Mouse (Mus musculus): Measurements from ENCODE around the gene Irgm1.
A peak's percentile ranks its signal among the peaks of the same experiment; 100 is the strongest.
"Not testable (repeated sequence)": the region's sequence is repeated elsewhere in the genome, so short reads cannot be mapped to it uniquely, and the experiment has no call there.

Irgm1 gene

DNA sequence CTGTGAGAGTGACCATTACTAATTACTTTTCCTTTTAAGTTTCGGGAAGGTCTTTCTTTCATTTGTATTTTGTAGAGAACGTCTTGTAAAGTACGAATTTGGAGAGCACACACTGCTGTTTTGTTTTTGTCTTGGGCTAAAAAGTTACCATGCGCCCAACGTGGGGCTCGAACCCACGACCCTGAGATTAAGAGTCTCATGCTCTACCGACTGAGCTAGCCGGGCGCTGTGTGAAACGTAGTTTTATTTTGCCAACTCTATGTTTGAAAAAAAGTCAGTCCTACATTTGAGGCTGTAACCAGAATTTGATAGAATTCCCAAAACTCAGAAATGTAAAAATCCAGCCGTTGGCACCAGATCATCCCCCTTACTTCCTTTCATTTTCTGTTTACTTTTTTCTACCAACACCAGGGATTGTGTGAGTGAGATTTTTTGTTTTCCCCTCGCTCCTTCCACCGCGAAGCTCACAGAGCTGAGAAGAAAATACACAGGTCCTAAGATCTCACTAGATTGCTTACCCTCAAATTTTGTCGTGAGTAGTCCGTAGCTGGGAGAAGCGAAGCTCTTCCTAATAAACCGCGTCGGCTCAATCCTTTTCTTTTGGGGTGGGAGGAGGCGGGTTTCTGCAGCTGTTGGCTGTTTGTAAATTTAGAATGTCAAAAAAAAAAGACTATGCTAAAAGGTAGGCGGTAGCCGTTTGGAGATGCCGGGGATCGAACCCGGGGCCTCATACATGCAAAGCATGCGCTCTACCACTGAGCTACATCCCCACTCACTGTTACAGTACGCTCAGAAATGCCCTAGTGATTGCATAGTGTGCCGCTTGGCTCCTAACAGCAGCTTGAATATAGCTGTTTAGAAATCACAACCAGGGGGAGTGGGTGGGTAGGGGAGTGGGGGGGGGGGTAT, 37.5 kb downstream of the Irgm1 start:
- peak; percentile 93 for DNase-seq (ENCODE audit: low read depth, low spot score)

DNA sequence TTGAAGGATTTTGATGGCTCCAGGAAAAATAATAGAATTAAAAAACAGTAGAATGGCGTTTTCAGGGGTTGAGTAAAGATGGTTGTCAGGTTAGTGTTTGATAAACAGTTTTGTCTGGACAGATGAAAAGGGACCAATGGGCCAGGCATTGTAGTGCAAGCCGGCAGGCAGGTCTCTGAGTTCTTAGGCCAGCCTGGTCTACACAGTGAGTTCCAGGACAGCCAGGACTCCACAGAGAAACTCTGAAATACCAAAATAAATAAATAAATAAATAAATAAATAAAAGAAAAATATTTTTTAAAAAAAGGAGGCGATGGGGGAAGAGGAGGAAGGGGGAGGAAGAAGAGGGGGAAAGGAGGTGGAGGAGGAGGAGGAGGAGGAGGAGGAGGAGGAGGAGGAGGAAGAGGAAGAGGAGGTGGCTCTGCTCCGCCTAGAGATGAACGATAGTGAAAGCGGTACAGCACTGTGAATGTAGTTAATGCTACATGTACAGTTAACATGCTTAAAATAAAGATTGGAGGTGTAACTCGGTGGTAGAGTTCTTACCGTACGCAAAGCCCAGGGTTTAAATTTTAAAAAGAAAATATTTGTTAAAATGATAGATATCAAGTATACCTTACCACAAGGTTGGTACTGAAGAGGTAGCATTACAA, 38.3 kb downstream of the Irgm1 start:
- no peak for DNase-seq (ENCODE audit: low read depth, low spot score)

DNA sequence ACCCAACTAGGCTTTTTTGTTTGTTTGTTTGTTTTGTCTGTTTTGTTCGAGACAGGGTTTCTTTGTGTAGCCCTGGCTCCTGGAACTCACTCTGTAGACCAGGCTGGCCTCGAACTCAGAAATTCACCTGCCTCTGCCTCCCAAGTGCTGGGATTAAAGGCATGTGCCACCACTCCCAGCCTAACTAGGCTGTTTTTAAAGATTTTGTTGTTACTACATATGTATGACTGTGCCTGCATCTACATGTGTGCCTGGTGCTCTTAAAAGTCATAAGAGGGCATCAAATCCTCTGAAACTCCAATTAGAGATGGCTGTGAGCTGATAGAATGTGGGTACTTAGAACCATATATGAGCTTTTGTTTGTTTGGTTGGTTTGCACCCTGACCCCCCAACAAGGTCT, 40.2 kb downstream of the Irgm1 start:
- no peak for DNase-seq (ENCODE audit: low read depth, low spot score)

DNA sequence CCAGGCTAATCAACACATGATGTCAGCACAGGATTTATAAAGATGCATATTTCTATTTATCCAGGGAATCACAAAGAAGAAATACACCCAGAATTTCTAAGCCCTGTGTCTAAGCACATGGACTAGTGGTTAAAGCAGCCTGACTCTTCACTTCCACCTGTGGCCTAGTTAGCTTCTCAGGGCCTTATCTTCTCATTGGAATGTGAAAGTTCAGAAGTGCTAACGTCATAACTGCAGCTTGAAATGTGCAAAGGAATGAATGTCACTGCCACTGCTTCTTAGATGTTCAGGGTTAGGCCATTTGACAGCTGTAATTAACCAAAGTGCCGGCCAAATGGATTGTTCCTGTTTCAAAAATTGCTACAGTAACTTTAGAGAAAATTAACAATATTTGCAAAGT, 41.2 kb downstream of the Irgm1 start:
- DNase-seq (ENCODE audit: low read depth, low spot score) = no peak

DNA sequence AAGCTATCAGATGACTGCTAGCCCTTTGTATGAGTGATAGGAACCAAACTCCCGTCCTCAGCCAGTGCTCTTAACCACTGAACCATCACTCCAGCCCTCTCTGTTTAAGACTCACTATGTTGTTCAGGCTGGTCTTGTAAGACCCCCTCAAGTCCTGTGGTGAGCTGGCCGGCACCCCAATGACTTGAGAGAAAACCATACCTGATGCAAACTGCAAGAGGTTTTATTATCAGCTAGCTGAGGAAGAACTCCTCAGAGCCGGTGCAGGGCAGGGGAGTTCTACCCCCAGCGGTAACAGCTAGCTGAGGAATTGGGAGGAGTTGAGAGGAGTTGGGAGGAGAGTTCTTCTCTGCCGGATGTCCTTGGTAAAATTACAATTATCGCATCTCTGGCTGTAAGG, 43.6 kb downstream of the Irgm1 start:
- DNase-seq (ENCODE audit: low read depth, low spot score) = no peak

DNA sequence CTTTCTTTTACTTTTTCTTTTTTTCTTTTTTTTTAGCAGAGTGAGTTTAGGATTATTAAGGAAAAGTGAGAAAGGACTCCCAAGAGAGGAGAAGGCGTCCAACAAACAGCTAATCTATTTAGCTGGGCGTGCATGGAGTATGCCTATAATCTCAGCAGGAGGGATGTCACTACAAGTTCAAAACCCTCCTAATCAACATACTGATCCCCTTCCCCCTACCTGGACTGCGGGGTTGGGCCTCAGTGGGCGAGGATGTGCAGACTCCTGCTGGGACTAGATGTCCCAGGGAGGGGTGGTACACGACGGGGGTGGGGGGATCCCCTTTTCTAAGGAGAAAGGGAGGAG, 44.8 kb downstream of the Irgm1 start:
- no peak for DNase-seq (ENCODE audit: low read depth, low spot score)

DNA sequence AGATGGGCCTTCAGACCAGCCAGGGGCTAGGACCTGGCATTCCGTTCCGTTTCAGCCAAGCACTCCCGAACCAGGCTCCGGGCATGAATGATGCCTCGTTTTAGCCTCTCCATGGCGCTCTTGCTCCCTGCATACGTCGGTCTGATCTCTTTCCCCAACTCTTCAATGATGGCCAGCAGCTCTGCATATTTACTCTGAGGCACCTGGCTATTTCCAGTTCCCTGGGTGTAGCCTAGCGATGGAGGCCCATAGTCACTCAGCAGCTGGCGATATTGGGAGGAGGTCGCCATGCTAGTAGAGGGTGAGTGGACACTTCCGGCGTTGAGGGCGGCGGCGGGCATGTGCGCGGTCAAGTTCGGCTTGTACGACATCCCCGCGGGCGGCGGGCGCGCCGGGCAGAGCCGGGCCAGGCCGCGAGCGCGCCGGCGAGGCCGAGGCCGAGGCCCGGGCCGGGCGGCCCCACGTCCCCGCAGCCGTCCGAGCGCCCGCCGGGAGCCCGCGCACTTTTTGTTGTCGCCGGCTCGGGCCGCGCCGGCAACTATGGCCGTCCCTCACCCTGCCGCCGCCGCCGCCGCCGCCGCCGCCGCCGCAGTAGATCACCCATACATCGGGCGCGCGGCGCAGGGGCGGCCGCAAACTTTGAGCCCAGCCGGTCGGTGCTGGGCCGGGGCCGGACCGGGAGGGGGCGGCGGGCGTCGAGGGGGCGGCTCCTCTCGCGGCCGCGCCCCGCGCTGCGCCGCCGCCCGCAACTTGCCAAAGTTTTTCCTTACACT, 45.3 kb downstream of the Irgm1 start, which contains the start of the genes Trim7 and Gm12184:
Trim7 (plus strand) TSS at position 162 of the 773 bp plus-strand sequence.
Gm12184 (minus strand) TSS at position 677 of the 773 bp plus-strand sequence.
- DNase-seq (ENCODE audit: low read depth, low spot score) = not testable (repeated sequence)

DNA sequence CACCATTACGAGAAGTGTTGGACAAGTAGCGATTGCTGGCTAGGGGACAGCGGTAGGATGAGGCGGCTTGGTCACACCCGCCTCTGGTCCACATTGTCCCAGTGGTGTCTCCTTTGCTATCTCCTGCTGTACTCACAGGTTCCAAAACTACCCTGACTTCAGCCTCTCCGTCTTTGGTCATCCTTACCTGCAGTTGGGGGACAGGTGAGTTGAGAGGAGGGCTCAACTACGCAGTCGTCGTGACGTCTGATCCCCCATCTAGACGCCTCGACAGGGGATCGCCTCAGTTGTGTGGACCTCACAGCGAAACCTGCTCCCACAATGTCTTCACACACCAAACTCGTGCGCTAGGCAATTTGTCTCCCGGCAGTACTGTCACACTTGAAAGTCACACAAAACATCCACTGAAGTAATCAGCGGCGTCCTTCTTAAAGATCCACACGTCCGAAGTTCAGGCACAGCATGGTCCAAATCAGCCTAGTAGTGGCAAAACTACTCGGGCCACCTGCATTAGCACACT, 47.1 kb downstream of the Irgm1 start:
- no peak for DNase-seq (ENCODE audit: low read depth, low spot score)

DNA sequence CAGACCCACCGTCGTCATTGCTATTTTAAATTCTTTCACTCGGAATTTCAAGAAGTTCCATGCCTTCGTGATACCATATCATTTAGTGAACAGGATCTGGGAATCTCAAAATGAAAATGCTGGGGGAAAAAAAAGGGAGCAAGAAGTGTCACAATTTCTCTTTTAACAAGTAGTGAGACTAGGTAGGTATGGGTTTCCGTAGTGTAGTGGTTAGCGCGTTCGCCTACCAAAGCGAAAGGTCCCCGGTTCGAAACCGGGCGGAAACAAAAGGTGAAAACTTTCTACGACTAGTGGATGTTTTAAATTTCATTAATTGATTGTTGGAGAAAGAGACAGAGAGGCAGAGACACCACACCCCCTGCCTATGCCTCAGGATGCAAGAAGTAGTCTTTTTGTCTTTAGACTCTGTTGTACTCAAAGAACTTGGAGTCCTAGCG, 47.9 kb downstream of the Irgm1 start:
- peak; percentile 92 for DNase-seq (ENCODE audit: low read depth, low spot score)

DNA sequence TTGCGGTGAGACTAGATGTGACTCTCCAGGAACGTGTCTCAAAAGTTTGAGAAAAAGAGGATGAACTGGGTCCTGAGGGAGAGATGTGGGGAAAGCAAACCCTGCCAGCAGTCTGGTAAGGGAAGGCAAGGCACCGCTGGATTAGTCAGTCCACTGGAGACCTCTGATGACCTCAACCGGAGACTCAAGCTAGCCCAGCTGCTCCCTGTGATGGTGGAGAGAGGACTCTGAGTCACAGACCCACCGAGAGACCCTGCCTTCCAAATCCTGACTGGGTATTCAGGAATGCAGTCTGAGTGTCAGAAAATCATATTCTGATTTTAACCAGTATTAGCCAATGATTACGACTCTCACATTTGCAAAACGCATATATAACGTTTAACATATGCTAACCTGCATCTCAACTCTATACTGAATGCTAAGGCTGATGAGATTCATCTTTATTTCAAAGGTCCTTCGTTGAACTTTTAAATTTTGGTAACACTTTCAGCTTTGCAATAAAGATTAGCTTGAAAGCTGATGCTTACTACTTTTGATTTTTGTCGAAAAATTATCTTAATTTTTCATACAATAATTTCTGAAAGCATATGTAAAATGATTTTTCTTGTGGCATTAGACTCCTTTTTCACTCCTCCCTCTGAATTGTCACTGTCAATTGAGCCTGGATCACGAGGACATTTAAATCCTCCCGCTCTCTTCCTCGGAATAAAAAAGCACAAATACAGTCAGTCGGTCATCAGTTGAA, 48.5 kb downstream of the Irgm1 start:
- peak; percentile 85 for DNase-seq (ENCODE audit: low read depth, low spot score)

DNA sequence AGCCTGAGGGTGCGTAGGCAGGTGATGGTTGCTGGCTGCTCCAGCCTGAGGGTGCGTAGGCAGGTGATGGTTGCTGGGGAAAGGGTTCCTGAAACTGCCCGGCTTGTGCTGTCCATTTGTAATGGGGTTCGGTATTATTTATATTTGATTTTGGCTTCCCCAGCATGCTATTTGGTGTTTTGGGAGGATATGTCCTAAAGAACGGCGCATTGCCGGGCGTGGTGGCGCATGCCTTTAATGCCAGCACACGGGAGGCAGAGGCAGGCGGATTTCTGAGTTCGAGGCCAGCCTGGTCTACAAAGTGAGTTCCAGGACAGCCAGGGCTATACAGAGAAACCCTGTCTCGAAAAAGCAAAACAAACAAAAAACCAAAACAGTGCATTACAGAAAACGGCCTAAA, 50.2 kb downstream of the Irgm1 start:
- DNase-seq (ENCODE audit: low read depth, low spot score) = not testable (repeated sequence)

DNA sequence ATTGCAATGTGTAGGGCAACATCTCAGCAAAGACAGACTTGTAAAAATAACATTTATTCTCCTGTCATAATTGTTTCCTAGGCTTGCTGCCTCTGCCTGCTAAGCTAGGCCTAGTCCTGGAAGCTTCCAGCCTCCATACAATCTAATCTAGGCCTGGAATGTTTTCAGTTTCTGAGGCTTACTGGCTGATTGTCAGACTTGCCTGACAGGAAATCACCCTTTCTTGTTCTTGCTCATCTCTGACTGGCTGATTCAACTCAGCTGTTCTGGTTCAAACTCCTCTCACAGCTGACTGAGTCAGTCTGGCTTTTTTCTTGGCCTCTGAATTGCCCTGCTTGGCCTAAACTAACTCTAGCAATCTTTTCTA, 51.2 kb downstream of the Irgm1 start:
- DNase-seq (ENCODE audit: low read depth, low spot score) = peak; percentile 84

DNA sequence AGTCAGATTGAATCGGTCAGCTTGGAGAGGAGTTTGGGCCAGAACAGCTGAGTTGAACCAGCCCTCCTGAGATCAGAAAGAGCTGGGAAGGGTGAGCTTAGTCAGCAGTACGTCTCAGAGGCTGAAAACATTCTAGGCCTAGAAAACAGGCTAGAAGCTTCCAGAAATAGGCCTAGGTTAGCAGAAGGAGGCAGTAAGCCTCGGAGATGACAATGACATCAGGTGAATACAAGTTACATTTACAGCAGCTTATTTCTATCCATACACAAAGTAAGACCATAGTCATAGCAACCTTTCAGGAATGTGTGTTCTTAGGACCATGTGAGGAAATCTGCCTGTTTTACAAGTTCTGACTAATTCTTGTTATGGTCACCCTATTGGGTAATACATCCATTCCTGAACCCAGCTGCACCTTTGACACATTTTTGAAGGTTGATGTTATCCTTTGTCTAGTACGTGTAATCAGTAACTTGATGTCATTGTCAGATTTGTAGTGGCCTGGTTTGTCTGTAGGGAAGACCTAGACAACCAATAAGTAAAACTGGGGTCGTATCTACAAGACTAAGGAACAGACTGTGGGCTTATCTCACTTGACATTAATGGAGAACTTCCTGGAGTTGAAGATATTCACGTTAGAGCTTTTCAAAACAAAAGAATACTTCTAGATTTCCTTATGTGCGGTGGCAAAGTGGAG, 51.7 kb downstream of the Irgm1 start:
- peak; percentile 74 for DNase-seq (ENCODE audit: low read depth, low spot score)

DNA sequence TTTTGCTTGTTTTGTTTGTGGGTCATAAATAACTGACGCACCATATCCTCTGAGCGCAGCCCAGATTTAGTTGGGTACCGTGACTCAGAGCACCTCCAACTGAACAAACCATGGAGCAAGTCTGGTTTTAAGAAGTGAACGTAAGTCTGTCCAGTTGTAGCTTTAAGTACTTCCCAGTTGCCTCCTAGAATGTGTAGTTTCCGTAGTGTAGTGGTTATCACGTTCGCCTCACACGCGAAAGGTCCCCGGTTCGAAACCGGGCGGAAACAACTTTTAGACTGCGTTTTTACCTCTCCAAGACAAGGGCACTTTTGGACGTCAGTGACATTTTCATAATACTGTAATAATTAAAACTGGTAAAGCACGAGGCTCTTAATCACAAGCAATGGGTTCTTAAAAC, 53.1 kb downstream of the Irgm1 start:
- DNase-seq (ENCODE audit: low read depth, low spot score) = peak; percentile 98

DNA sequence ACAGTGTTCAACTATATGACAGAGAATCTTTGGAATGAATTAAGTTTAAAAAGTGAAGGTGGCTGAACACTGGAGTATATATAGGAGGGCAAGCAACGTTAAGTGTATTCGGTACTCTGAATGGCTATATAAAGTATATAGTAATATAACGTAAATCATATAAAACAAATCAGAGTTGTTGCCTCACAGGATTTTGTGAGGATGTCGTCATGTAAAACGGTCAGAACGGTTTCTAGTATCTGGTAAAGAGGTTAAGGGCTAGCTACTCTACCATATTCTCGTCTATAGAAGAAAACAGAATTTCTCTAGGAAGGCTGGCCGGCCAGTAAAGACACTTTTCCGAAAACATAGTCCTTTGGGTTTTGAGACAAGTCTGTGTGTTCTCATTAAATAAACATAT, 53.7 kb downstream of the Irgm1 start:
- peak; percentile 52 for DNase-seq (ENCODE audit: low read depth, low spot score)

DNA sequence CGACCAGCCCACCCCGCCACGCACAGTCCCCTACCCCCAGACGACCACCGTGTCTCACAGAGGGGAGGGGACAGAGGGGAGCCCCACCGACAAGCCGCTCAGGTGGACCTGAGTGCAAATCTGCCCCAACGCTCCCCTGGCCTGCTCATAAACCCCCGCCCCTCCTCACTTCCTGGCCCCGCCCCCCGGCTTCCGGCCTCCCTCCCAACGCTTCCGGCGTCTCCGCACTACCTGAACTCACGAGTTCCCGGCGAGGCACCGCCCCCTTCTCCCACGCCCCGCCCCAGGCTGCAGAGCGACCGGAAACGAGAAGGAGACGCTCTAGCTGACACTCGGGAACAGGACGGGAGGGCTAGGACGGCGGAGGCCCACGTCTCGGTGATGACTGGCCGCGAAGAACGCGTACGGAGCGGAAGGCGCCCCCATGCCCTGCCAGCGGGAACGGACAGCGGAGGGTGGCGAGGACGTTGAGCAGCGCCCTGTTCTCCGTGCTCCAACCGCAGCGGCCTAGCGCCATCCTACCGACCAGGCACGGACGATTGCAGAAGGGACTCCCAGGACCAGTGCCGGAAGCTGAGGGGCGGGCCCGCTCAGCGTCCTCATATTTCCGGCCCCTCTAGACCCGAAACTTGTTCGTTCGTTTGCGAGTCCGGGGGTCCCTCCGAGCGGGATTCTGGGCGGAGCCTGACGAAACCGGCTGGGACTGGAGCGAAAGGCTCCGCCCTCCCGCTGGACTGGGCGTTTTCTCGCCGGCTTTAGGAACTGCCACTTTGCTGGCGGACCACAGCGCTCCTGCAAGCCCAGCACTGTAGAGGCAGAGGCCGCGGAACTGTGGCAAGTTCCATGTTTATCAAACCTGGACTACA, 54.5 kb downstream of the Irgm1 start, which contains the start of gene Trim41:
Trim41 (minus strand) TSS at position 554 of the 866 bp plus-strand sequence.
- peak; percentile 98 for DNase-seq (ENCODE audit: low read depth, low spot score)

DNA sequence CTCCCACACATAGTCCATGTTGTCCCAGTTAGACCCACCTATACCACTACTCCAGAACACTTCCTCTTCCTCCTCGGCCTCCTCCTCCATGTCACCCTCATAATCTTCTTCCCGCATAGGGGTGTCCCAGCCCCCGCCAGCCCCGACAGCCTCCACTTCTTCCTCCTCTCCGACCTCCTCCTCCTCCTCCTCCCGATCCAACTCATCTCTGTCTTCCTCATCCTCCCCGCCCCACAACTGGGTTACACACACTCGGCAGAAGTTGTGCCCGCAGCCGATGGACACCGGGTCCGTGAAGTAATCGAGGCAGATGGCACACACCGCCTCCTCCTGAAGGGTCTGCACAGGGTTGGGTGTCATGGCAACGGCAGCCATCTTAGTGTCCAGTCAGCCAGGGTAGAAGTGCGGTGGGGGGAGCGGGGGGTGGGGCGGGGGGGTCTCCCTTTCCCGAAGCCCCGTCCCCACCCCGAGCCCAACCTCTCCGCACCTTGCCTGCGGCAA, 55.2 kb downstream of the Irgm1 start:
- DNase-seq (ENCODE audit: low read depth, low spot score) = peak; percentile 59

DNA sequence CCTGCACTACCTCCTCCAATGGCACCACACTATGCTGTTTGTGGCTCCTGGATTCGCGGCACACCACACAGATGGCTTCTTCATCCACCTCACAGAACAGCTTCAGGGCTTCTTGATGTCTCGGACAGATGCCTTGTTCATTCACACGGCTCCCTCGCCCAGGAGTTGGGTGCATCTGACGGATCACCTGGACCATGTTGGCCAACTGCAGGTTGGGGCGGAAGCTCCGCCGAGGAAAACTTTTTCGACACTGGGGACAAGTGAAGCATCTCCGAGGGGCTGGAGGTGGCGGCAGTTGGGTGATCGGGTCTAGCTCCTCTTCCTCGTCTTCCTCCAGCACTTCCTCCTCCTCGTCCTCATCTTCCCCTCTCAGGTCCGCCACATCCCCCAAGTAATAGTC, 55.6 kb downstream of the Irgm1 start:
- DNase-seq (ENCODE audit: low read depth, low spot score) = no peak

DNA sequence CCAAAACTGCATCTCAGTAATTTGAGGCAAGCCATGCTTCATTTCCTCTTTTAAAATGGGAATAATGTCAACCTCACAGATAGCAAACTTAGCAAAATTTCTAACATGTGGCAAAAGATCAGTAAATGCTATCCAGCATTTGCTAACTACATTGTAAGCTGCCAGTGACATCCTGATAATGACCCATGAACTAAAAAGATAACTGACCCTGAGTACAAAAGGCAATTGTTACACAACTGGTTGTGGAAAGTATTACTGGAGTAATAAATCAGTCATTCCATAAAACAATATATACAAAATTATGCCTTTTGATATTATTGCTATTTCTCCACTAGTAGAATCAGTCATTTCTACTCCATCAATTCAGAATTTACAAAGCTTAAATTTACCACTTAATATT, 57.7 kb downstream of the Irgm1 start:
- no peak for DNase-seq (ENCODE audit: low read depth, low spot score)

All from 3T3-L1 (cell line).